Mouse (Mus musculus) hindbrain, embryonic 10.5 days (tissue): Measurements from ENCODE around the gene A930017K11Rik. TPM values are rescaled to one million over a fixed set of nuclear protein-coding genes. Genes with fewer than 3 reads are reported as not detected.

Experiments
- DNase-seq: peaks from one replicate; pipeline ENCODE4 v3.0.0-alpha.2; 2017; ENCODE audit warnings: low spot score
- H3K27ac ChIP-seq: fragments of 300-500 bp; sonication (generic); 2 replicates; pipeline ENCODE4 v1.5.1; 2016; ENCODE audit warnings: mild to moderate bottlenecking, moderate library complexity
- H3K27me3 ChIP-seq: fragments of 300-500 bp; sonication (generic); 2 replicates; pipeline ENCODE4 v1.6.1; 2016; ENCODE audit warnings: mild to moderate bottlenecking; ENCODE audit not compliant: poor library complexity, insufficient read depth, severe bottlenecking
- H3K36me3 ChIP-seq: fragments of 300-500 bp; sonication (generic); 2 replicates; pipeline ENCODE4 v1.6.1; 2016; ENCODE audit warnings: mild to moderate bottlenecking, moderate library complexity
- H3K4me1 ChIP-seq: fragments of 300-500 bp; sonication (generic); replicated peaks from 2 replicates; pipeline ENCODE4 v1.6.1; 2016; ENCODE audit warnings: mild to moderate bottlenecking
- H3K4me3 ChIP-seq: fragments of 300-500 bp; sonication (generic); 2 replicates; pipeline ENCODE4 v1.5.1; 2016; ENCODE audit warnings: mild to moderate bottlenecking, moderate library complexity
- H3K9me3 ChIP-seq: fragments of 300-500 bp; sonication (generic); 2 replicates; pipeline ENCODE4 v1.6.1; 2016; ENCODE audit warnings: mild to moderate bottlenecking, moderate library complexity
- WGBS: fragments of 180-500 bp; shearing (Covaris S2); methylation state at CpG from one replicate; pipeline ENCODE4 v1.1.7; 2016; 5-methylcytosine and 5-hydroxymethylcytosine counted together
- polyA plus RNA-seq: library from polyadenylated mRNA; unstranded; fragments of >200 nt; fragmentation: Nextera tagmentation; extraction: Ambion mirVana; gene quantifications from 2 replicates; pipeline ENCODE4 v1.2.1, GENCODE M21; 2016

Gene A930017K11Rik
- polyA plus RNA-seq, 1 experiment from 2014 or later, result 0.25 TPM

DNA sequence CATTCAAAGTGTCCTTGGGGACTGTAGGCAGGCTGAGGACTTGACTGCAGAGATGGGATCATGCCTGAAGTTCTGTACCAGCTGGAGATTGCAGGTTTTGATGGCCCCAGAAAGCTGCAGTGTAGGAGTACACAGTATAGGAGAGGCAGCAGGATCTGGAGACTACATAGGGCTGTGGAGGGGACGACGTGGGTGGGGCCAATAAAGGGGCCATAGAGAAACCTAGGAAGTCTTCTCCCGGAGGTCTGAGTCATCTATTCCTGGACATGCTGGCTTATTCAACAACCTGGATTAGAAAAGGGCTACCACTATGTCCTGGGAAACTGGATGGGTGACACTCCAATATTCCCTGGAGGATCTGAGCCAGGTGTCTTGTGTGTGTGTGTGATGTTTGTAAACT, 3.4 kb upstream of the A930017K11Rik start:
- H3K9me3 ChIP-seq, result no peaks in the 10 kb centered on the region
- no peak for DNase-seq
- H3K36me3 ChIP-seq, result peaks cover 38% of the 10 kb centered on the region
- no peak overlapping the region for H3K4me3 ChIP-seq
- H3K27ac ChIP-seq, result no peak overlapping the region
- H3K4me1 ChIP-seq, result peaks cover 25% of the 10 kb centered on the region
- 73% methylated on average over 3 of the region's 3 CpGs for whole genome bisulfite sequencing
- H3K27me3 ChIP-seq, result peaks cover 46% of the 10 kb centered on the region

- H3K4me3 ChIP-seq, result no peak overlapping the region
- H3K27ac ChIP-seq, result no peak overlapping the region
- 82% methylated on average over 1 of the region's 2 CpGs for whole genome bisulfite sequencing
- peaks cover 57% of the 10 kb centered on the region for H3K27me3 ChIP-seq
- DNase-seq, result no peak
- H3K36me3 ChIP-seq, result peaks cover 28% of the 10 kb centered on the region
- peaks cover 27% of the 10 kb centered on the region for H3K4me1 ChIP-seq
- no peaks in the 10 kb centered on the region for H3K9me3 ChIP-seq
These were observed 2.3 kb upstream of the A930017K11Rik start for GRCm38 (mm10) chr17:25954671-25955070.

DNA sequence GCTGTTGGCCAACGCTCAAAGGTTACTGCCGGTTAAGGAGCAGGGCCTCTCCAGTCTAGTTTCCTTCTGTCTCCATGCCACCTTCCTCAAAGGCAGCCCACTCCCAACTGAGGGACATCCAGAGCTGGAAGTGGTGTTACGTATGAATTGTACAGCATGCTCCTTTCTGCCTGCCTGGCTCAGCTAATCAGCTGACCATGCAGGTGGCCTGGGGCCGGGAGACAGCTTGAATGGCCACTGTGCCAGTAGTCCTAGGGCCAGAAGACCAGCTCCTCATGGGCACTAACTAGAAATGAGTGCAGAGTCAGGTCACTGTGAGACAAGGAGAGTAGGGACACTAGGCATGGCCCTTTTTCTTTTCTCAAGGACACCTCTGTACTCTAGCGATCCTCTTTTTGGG, 796 bp upstream of the A930017K11Rik start:
- peaks cover 13% of the 10 kb centered on the region for H3K36me3 ChIP-seq
- H3K4me1 ChIP-seq, result peaks cover 27% of the 10 kb centered on the region
- no peak for DNase-seq
- 81% methylated on average over 5 of the region's 5 CpGs for WGBS
- peaks cover 59% of the 10 kb centered on the region for H3K27me3 ChIP-seq
- no peak overlapping the region for H3K4me3 ChIP-seq
- no peak overlapping the region for H3K27ac ChIP-seq
- H3K9me3 ChIP-seq, result no peaks in the 10 kb centered on the region

DNA sequence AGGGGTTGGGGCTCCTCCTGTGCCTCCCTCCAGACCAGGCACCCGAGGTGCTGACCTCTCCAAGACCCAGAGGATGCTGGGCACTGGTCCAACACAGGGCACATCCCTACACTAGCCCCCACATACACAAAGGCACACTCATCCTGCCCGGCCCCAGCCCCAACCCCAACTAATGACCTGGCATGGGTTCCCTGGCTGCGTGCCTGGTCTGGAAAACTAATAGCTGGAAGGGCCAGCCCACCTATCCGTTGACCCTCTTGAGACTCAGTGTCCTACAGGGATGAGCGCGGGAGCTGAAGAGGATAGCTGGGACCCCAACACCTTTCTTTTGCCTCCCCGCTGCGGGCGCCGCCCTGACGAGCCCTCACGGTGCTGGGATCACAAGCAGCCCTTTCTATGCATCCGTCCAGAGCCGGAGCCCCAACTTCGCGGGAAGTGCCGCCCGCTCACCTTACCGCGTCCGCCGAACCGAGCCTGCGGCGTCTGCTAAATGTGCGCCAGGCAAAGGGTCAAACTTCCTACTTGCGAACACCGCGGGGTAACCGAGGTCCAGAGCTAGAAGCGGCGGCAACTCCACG, 1.1 kb downstream of the A930017K11Rik start:
- H3K4me3 ChIP-seq, result peak overlapping the region; percentile 55
- no peaks in the 10 kb centered on the region for H3K36me3 ChIP-seq
- H3K4me1 ChIP-seq, result peaks cover 26% of the 10 kb centered on the region
- WGBS, result 1% methylated on average over 33 of the region's 33 CpGs
- DNase-seq, result no peak
- H3K27ac ChIP-seq, result no peak overlapping the region; the same call in 1 of the 2 replicates
- no peaks in the 10 kb centered on the region for H3K9me3 ChIP-seq
- peaks cover 59% of the 10 kb centered on the region for H3K27me3 ChIP-seq

GRCm38 (mm10) chr17:25950706-25951105, 1.7 kb downstream of the A930017K11Rik start:
- 0% methylated on average over 3 of the region's 3 CpGs for WGBS
- H3K27me3 ChIP-seq, result peaks cover 59% of the 10 kb centered on the region
- H3K36me3 ChIP-seq, result no peaks in the 10 kb centered on the region
- no peaks in the 10 kb centered on the region for H3K9me3 ChIP-seq
- H3K4me3 ChIP-seq, result peak overlapping the region; percentile 55
- no peak overlapping the region for H3K27ac ChIP-seq
- peaks cover 31% of the 10 kb centered on the region for H3K4me1 ChIP-seq
- DNase-seq, result no peak

DNA sequence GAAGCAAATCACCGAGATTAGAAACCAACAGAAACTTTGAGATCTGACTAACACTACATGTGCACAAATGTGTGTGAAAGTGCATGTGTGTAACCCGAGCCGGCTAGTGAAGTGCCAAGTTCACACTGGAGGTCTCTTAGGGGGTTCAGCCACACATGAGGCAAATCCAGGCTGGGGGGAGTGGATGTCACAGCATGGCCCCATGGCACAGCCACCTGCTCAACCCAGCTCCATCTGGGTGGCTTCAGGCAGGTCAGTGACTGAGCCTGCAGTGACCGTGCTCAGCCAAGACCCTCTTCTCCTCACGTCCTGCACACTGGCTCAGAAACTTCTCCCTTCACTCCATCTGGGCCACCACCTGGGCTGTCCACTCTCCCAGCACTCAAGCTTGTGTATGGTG, 2.4 kb downstream of the A930017K11Rik start:
- H3K4me1 ChIP-seq, result peaks cover 38% of the 10 kb centered on the region
- 80% methylated on average over 5 of the region's 5 CpGs for WGBS
- no peaks in the 10 kb centered on the region for H3K9me3 ChIP-seq
- no peak overlapping the region for H3K4me3 ChIP-seq
- H3K27ac ChIP-seq, result no peak overlapping the region
- DNase-seq, result no peak
- H3K27me3 ChIP-seq, result peaks cover 55% of the 10 kb centered on the region
- no peaks in the 10 kb centered on the region for H3K36me3 ChIP-seq

DNA sequence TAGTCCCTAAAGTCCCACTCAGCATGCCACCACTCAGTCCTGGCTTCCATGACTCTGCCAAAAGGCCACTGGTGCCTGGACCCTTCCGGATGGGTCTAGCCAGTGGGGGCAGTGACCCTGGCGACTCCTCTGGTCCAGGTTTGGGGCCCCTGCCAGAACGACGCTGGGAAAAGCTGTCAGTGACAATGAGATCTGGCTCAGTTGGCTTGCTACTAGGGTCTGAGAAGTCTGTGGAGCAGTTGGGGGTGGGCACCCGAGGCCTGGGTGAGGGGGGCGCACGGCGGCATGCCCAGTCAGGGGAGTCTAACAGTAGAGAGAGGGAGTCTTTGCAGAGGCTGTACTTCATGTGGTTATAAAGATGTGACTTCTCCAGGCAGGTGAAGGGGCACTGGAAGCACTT, 4.3 kb downstream of the A930017K11Rik start:
- no peak for DNase-seq
- H3K36me3 ChIP-seq, result no peaks in the 10 kb centered on the region
- H3K9me3 ChIP-seq, result no peaks in the 10 kb centered on the region
- H3K27ac ChIP-seq, result 0 out of 2 replicates have a peak overlapping the region, but pooled peaks have one; percentile 67
- 75% methylated on average over 8 of the region's 8 CpGs for WGBS
- H3K4me3 ChIP-seq, result no peak overlapping the region
- H3K27me3 ChIP-seq, result peaks cover 36% of the 10 kb centered on the region
- peaks cover 57% of the 10 kb centered on the region for H3K4me1 ChIP-seq

DNA sequence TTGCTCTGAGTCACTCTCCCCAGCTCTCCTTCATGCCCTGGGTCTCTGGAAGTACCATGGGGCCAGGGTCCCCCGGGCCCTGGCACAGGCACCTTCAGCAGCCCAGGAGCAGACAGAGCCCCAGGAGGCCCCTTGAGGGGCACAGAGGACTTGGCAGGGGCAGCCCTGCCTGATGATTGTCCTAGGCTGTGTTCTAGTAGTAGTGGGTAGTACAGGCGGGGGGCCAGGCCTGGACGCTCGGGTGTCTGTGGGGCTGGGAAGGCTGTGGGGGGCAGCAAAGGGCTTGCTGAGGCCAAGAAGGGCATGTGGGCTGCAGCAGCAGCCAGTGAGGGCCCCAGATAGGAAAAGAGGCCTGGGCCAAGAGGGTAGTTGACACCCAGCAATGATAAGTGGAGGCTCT, 4.8 kb downstream of the A930017K11Rik start:
- H3K27ac ChIP-seq, result peak overlapping the region; percentile 67
- DNase-seq, result no peak
- peaks cover 31% of the 10 kb centered on the region for H3K27me3 ChIP-seq
- no peaks in the 10 kb centered on the region for H3K36me3 ChIP-seq
- WGBS, result 86% methylated on average over 4 of the region's 4 CpGs
- H3K9me3 ChIP-seq, result no peaks in the 10 kb centered on the region
- H3K4me3 ChIP-seq, result no peak overlapping the region
- H3K4me1 ChIP-seq, result peaks cover 57% of the 10 kb centered on the region

- Histone ChIP-seq H3K27ac (peak overlapping the region; percentile 59), H3K36me3 (no peaks in the 10 kb centered on the region), H3K4me1 (peaks cover 57% of the 10 kb centered on the region), H3K27me3 (peaks cover 24% of the 10 kb centered on the region), H3K9me3 (no peaks in the 10 kb centered on the region), H3K4me3 (no peak overlapping the region)
- WGBS, result 82% methylated on average over 8 of the region's 8 CpGs
- DNase-seq, result no peak
These were observed 5.5 kb downstream of the A930017K11Rik start for GRCm38 (mm10) chr17:25946891-25947290.

DNA sequence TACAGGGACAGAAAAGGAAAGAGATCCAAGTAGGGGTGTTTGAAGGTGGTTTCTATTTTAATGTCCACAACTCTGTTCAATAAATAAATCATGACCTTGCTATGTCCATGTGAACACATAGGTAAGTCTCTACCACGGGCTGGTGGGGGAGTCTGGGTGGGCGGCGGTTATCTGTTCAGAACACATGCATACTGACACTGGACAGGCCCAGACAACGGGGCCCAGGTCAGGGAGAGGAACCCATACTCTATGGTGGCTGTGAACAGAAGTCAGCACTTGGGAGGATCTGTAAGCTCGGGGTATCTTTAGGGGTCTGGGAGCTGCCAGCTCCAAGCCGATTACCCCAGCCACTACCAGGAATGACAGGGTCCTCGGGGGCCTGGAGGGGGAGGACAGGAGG, 6.0 kb downstream of the A930017K11Rik start:
- peaks cover 55% of the 10 kb centered on the region for H3K4me1 ChIP-seq
- peak overlapping the region; percentile 59; the same call in 1 of the 2 replicates for H3K27ac ChIP-seq
- no peak overlapping the region for H3K4me3 ChIP-seq
- no peaks in the 10 kb centered on the region for H3K9me3 ChIP-seq
- 74% methylated on average over 7 of the region's 7 CpGs for WGBS
- no peaks in the 10 kb centered on the region for H3K36me3 ChIP-seq
- H3K27me3 ChIP-seq, result peaks cover 19% of the 10 kb centered on the region
- DNase-seq, result no peak

- DNase-seq, result no peak
- H3K36me3 ChIP-seq, result no peaks in the 10 kb centered on the region
- H3K9me3 ChIP-seq, result no peaks in the 10 kb centered on the region
- peak overlapping the region; percentile 4; the same call in 1 of the 2 replicates for H3K27ac ChIP-seq
- peaks cover 12% of the 10 kb centered on the region for H3K27me3 ChIP-seq
- 64% methylated on average over 9 of the region's 9 CpGs for WGBS
- H3K4me3 ChIP-seq, result no peak overlapping the region
- peaks cover 55% of the 10 kb centered on the region for H3K4me1 ChIP-seq
These were observed 6.7 kb downstream of the A930017K11Rik start for GRCm38 (mm10) chr17:25945517-25946155.

GRCm38 (mm10) chr17:25944366-25945163, 7.8 kb downstream of the A930017K11Rik start, which contains the start of the genes Pigq and Nhlrc4:
Gene Pigq, minus strand, starts transcription at chr17:25944936.
Gene Nhlrc4, minus strand, starts transcription at chr17:25944961.
- peaks cover 62% of the 10 kb centered on the region for H3K4me1 ChIP-seq
- H3K36me3 ChIP-seq, result no peaks in the 10 kb centered on the region
- H3K4me3 ChIP-seq, result 0 out of 2 replicates have a peak within 1 kb of the TSS, but pooled peaks have one; percentile 11
- no peaks in the 10 kb centered on the region for H3K9me3 ChIP-seq
- WGBS, result 48% methylated on average over 6 of the region's 6 CpGs
- DNase-seq, result no peak
- peaks cover under 1% of the 10 kb centered on the region for H3K27me3 ChIP-seq
- H3K27ac ChIP-seq, result peak within 1 kb of the TSS; percentile 59

- H3K4me3 ChIP-seq, result peak overlapping the region; percentile 11; the same call in 1 of the 2 replicates
- WGBS, result 73% methylated on average over 9 of the region's 9 CpGs
- peaks cover 62% of the 10 kb centered on the region for H3K4me1 ChIP-seq
- H3K27ac ChIP-seq, result peak overlapping the region; percentile 50; the same call in 1 of the 2 replicates
- H3K36me3 ChIP-seq, result peaks cover 5% of the 10 kb centered on the region
- no peak for DNase-seq
- no peaks in the 10 kb centered on the region for H3K27me3 ChIP-seq
- H3K9me3 ChIP-seq, result no peaks in the 10 kb centered on the region
These were observed 8.6 kb downstream of the A930017K11Rik start for GRCm38 (mm10) chr17:25943769-25944168.
